Comparison of ENCODE assay signal across 8 mouse cellular contexts in the genomic region with DNA sequence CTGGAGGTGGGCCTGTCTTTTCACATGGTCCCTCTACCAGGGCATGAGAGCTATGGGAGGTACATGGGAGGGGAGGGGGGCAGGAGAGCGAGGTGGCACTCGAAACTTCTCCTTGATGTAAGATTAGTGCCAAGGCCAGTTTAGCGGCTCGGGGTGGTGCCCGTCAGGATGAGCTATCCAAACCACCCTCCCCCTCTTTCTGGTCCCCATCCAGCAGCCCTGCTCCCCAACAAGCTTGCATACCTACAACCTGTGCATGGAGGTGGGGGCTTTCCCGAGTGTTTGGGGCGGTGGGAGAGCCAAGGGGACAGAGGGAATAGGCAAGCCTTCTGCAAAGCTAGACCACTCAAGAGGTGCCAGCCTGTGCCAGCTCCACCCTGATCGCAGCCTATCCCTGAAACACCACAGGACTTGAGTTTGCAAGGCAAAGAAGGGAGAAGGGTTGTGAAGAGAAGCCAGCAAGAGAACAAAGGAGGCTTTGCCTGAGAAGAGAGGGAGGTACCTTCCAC. TPM values are rescaled to one million over a fixed set of nuclear protein-coding genes. Genes with fewer than 3 reads are reported as not detected.
DNase-seq lines count a peak whose midpoint lies in the region; ATAC-seq lines count a peak whose summit lies in the region.

No protein-coding gene starts in this region.

- no peak for DNase-seq in kidney, adult 9 months
- DNase-seq in brain, adult 2 months (ENCODE audit: low read depth, low spot score) = peak; percentile 22
- no peak for DNase-seq in hindbrain, embryonic 10.5 days (ENCODE audit: low spot score)
- no peak for DNase-seq in thymus, postnatal 10 days (ENCODE audit: low spot score in 2 of 2)
- DNase-seq in c-Kit-positive CD71-positive TER-119-positive erythroid progenitor cells, embryonic 14.5 days (ENCODE audit: low spot score) = no peak
- no peak for DNase-seq in layer of hippocampus, adult 8-10 months (ENCODE audit: low spot score in 2 of 2)

- peaks cover 20% of the 10 kb centered on the region for H3K4me1 ChIP-seq in kidney, embryonic 15.5 days
- H3K4me1 ChIP-seq in hindbrain, embryonic 10.5 days (replicated peaks) = peaks cover 19% of the 10 kb centered on the region
- H3K4me1 ChIP-seq in midbrain, embryonic 13.5 days (replicated peaks) = peaks cover 15% of the 10 kb centered on the region

- no peaks in the 10 kb centered on the region for H3K27me3 ChIP-seq in kidney, embryonic 15.5 days
- H3K27me3 ChIP-seq in hindbrain, embryonic 10.5 days (ENCODE audit: insufficient read depth, poor library complexity, severe bottlenecking) = peaks cover 3% of the 10 kb centered on the region; the same call in 1 of the 2 replicates
- no peaks in the 10 kb centered on the region for H3K27me3 ChIP-seq in midbrain, embryonic 13.5 days

- 29% methylated on average over 8 of the region's 8 CpGs for whole genome bisulfite sequencing in kidney, embryonic 15.5 days
- 50% methylated on average over 8 of the region's 8 CpGs for WGBS in hindbrain, embryonic 10.5 days
- WGBS in midbrain, embryonic 13.5 days = 48% methylated on average over 8 of the region's 8 CpGs

- peak overlapping the region; percentile 52 for H3K4me3 ChIP-seq in kidney, embryonic 15.5 days (replicated peaks)
- H3K4me3 ChIP-seq in hindbrain, embryonic 10.5 days = peak overlapping the region; percentile 54
- H3K4me3 ChIP-seq in midbrain, embryonic 13.5 days (replicated peaks) = peak overlapping the region; percentile 30

- H3K9ac ChIP-seq in kidney, embryonic 15.5 days = peak overlapping the region; percentile 62
- H3K9ac ChIP-seq in midbrain, embryonic 13.5 days (replicated peaks) = peak overlapping the region; percentile 57; the same call in 1 of the 2 replicates

- peak; percentile 26 for ATAC-seq in kidney, embryonic 15.5 days (replicated peaks; ENCODE audit: low FRiP score)
- ATAC-seq in midbrain, embryonic 13.5 days = peak; percentile 47

- peak overlapping the region; percentile 89 for H3K27ac ChIP-seq in kidney, embryonic 15.5 days
- peak overlapping the region; percentile 89 for H3K27ac ChIP-seq in hindbrain, embryonic 10.5 days
- H3K27ac ChIP-seq in midbrain, embryonic 13.5 days = peak overlapping the region; percentile 74

- H3K9me3 ChIP-seq in kidney, embryonic 15.5 days (replicated peaks) = no peaks in the 10 kb centered on the region
- H3K9me3 ChIP-seq in hindbrain, embryonic 10.5 days = no peaks in the 10 kb centered on the region
- no peaks in the 10 kb centered on the region for H3K9me3 ChIP-seq in midbrain, embryonic 13.5 days

- H3K4me2 ChIP-seq in kidney, embryonic 15.5 days = peak overlapping the region; percentile 85
- peak overlapping the region; percentile 58 for H3K4me2 ChIP-seq in midbrain, embryonic 13.5 days (replicated peaks)

- H3K36me3 ChIP-seq in kidney, embryonic 15.5 days = no peaks in the 10 kb centered on the region
- no peaks in the 10 kb centered on the region for H3K36me3 ChIP-seq in hindbrain, embryonic 10.5 days
- H3K36me3 ChIP-seq in midbrain, embryonic 13.5 days = no peaks in the 10 kb centered on the region

RNA-seq across cellular contexts. Expression of a gene that starts 26.8 kb away (rescaled TPM):
- polyA plus RNA-seq in kidney, embryonic 15.5 days (2015; fragmentation: Nextera tagmentation; extraction: Ambion mirVana) = 33.4 and 37.0 TPM in 2 replicates
- 43.3 and 45.0 TPM in 2 replicates for polyA plus RNA-seq in hindbrain, embryonic 10.5 days (2016; fragmentation: Nextera tagmentation; extraction: Ambion mirVana)
- polyA plus RNA-seq in midbrain, embryonic 13.5 days (2015; fragmentation: Nextera tagmentation; extraction: Ambion mirVana) = 35.2 and 42.8 TPM in 2 replicates
- total RNA-seq in layer of hippocampus, adult 8-10 months (2022) = 10 to 100 TPM; 11.7 to 14.9 (median 12.8) TPM
